In genomic region chr3:133522289-133522688, GRCm38 (mm10) we compare ENCODE assay signal across 24 mouse cellular contexts. TPM values are rescaled to one million over a fixed set of nuclear protein-coding genes. Genes with fewer than 3 reads are reported as not detected.
DNase-seq lines count a peak whose midpoint lies in the region; ATAC-seq and TF ChIP-seq lines count a peak whose summit lies in the region.
"Had no signal": no experiment of that assay in that cellular context is flagged by ENCODE, and none has a peak within 500 bp of the region (broad histone marks: within the 10 kb centered on the region; RNA-seq: fewer than 3 reads in every experiment).

No protein-coding gene starts in this region.

- TF ChIP-seq POLR2A in myocyte (IDR thresholded peaks at IDR 0.05; ENCODE audit: insufficient read length, low read depth): no peak
- TF ChIP-seq POLR2A in thymus, adult 2 months (IDR thresholded peaks at IDR 0.05; ENCODE audit: control insufficient read depth, extremely low read depth, insufficient read depth, low read length, poor library complexity): no peak

- TF ChIP-seq CTCF in thymus, adult 2 months (IDR thresholded peaks at IDR 0.05; ENCODE audit: borderline replicate concordance, control insufficient read depth, extremely low read depth, insufficient read depth, low read length, poor library complexity): no peak

- H3K27me3 ChIP-seq in heart, embryonic 13.5 days (replicated peaks): no peaks in the 10 kb centered on the region
- no peaks in the 10 kb centered on the region for H3K27me3 ChIP-seq in heart, embryonic 11.5 days (ENCODE audit: control insufficient read depth, insufficient read depth, low read length)
- H3K27me3 ChIP-seq in kidney, embryonic 16.5 days (ENCODE audit: insufficient read depth, low read length): no peaks in the 10 kb centered on the region
- H3K27me3 ChIP-seq in myocyte (ENCODE audit: control insufficient read depth, insufficient read depth, insufficient read length): no peaks in the 10 kb centered on the region
- H3K27me3 ChIP-seq in thymus, adult 2 months (ENCODE audit: control insufficient read depth, insufficient read depth, low read length): no peaks in the 10 kb centered on the region
- H3K27me3 ChIP-seq: forebrain, embryonic 13.5 days; heart, embryonic 12.5 days; hindbrain, embryonic 15.5 days; intestine, embryonic 15.5 days had no signal

- peaks cover 36% of the 10 kb centered on the region for H3K4me1 ChIP-seq in heart, embryonic 13.5 days
- peaks cover 4% of the 10 kb centered on the region; the same call in 1 of the 2 replicates for H3K4me1 ChIP-seq in heart, embryonic 11.5 days (ENCODE audit: control insufficient read depth, insufficient read depth, low read length)
- peaks cover 6% of the 10 kb centered on the region; the same call in 1 of the 2 replicates for H3K4me1 ChIP-seq in kidney, embryonic 16.5 days (ENCODE audit: insufficient read depth, low read length)
- 0 out of 2 replicates have a peak, but pooled peaks cover 3% of the 10 kb centered on the region for H3K4me1 ChIP-seq in thymus, adult 2 months (replicated peaks; ENCODE audit: control insufficient read depth, insufficient read depth, low read length)
- H3K4me1 ChIP-seq: forebrain, embryonic 10.5 days; forebrain, embryonic 13.5 days; hindbrain, embryonic 15.5 days; intestine, embryonic 15.5 days had no signal

- no peaks in the 10 kb centered on the region for H3K9me3 ChIP-seq in heart, embryonic 13.5 days
- no peaks in the 10 kb centered on the region for H3K9me3 ChIP-seq in heart, embryonic 11.5 days (replicated peaks; ENCODE audit: control insufficient read depth, low read length)
- no peaks in the 10 kb centered on the region for H3K9me3 ChIP-seq in kidney, embryonic 16.5 days (ENCODE audit: low read length)
- H3K9me3 ChIP-seq: forebrain, embryonic 10.5 days; forebrain, embryonic 13.5 days; heart, embryonic 12.5 days; hindbrain, embryonic 15.5 days; intestine, embryonic 15.5 days had no signal

- no peak overlapping the region for H3ac ChIP-seq in myocyte (ENCODE audit: control insufficient read depth, insufficient read length)

- no peak overlapping the region for H3K9ac ChIP-seq in heart, embryonic 13.5 days
- no peak overlapping the region for H3K9ac ChIP-seq in heart, embryonic 11.5 days (ENCODE audit: low read depth, low read length)
- no peak overlapping the region for H3K9ac ChIP-seq in kidney, embryonic 16.5 days (replicated peaks; ENCODE audit: low read length)
- H3K9ac ChIP-seq: forebrain, embryonic 13.5 days; heart, embryonic 12.5 days; hindbrain, embryonic 15.5 days; intestine, embryonic 15.5 days had no signal

- H3K36me3 ChIP-seq in heart, embryonic 13.5 days: peaks cover 4% of the 10 kb centered on the region; the same call in 1 of the 2 replicates
- H3K36me3 ChIP-seq in heart, embryonic 11.5 days (ENCODE audit: control insufficient read depth, insufficient read depth, low read length): no peaks in the 10 kb centered on the region
- no peaks in the 10 kb centered on the region for H3K36me3 ChIP-seq in kidney, embryonic 16.5 days (ENCODE audit: insufficient read depth, low read length)
- H3K36me3 ChIP-seq in myocyte (ENCODE audit: control insufficient read depth, insufficient read depth): no peaks in the 10 kb centered on the region
- H3K36me3 ChIP-seq in thymus, adult 2 months (ENCODE audit: control insufficient read depth, insufficient read depth, low read length): no peaks in the 10 kb centered on the region
- H3K36me3 ChIP-seq: heart, embryonic 12.5 days; hindbrain, embryonic 15.5 days; intestine, embryonic 15.5 days had no signal

- H3K79me2 ChIP-seq in myocyte (ENCODE audit: control insufficient read depth, insufficient read depth): peaks cover 16% of the 10 kb centered on the region

- H3K4me2 ChIP-seq in heart, embryonic 13.5 days: peak overlapping the region; percentile 9; the same call in 1 of the 2 replicates
- no peak overlapping the region for H3K4me2 ChIP-seq in heart, embryonic 11.5 days
- no peak overlapping the region for H3K4me2 ChIP-seq in kidney, embryonic 16.5 days (replicated peaks; ENCODE audit: low read depth, low read length)
- H3K4me2 ChIP-seq in myocyte (ENCODE audit: low read depth): peak overlapping the region; percentile 5
- H3K4me2 ChIP-seq: forebrain, embryonic 13.5 days; heart, embryonic 12.5 days; hindbrain, embryonic 15.5 days; intestine, embryonic 15.5 days had no signal

- WGBS in heart, embryonic 13.5 days: 32% methylated on average over 7 of the region's 7 CpGs
- 57% methylated on average over 7 of the region's 7 CpGs for WGBS in heart, embryonic 11.5 days (ENCODE audit: insufficient replicate concordance)
- WGBS in kidney, embryonic 16.5 days: 53% methylated on average over 7 of the region's 7 CpGs
- 93% methylated on average over 7 of the region's 7 CpGs for WGBS in thymus, adult 2 months

- no peak overlapping the region for H3K4me3 ChIP-seq in heart, embryonic 13.5 days
- H3K4me3 ChIP-seq in heart, embryonic 11.5 days (ENCODE audit: low read depth, low read length): no peak overlapping the region
- H3K4me3 ChIP-seq in kidney, embryonic 16.5 days (ENCODE audit: low read length): no peak overlapping the region
- H3K4me3 ChIP-seq in myocyte: no peak overlapping the region
- no peak overlapping the region for H3K4me3 ChIP-seq in thymus, adult 2 months (ENCODE audit: control insufficient read depth, insufficient read depth, low read length)
- H3K4me3 ChIP-seq: forebrain, embryonic 10.5 days; forebrain, embryonic 13.5 days; heart, embryonic 12.5 days; hindbrain, embryonic 15.5 days; intestine, embryonic 15.5 days had no signal

- ATAC-seq in frontal cortex, adult (ENCODE audit: low TSS enrichment): peak; percentile 77
- no peak for ATAC-seq in heart, embryonic 13.5 days (ENCODE audit: extremely low read depth, insufficient number of reproducible peaks, low FRiP score, low TSS enrichment)
- ATAC-seq in heart, embryonic 11.5 days (replicated peaks; ENCODE audit: insufficient number of reproducible peaks, low FRiP score, low TSS enrichment): no peak
- peak; percentile 47; the same call in 1 of the 2 replicates for ATAC-seq in kidney, embryonic 16.5 days (ENCODE audit: low FRiP score, low TSS enrichment)
- ATAC-seq: activated CD4-positive, CD25-positive, alpha-beta regulatory T cell, adult 4 months; forebrain, embryonic 13.5 days; forebrain, embryonic 16.5 days; intestine, embryonic 15.5 days had no signal

- no peak overlapping the region for H3K27ac ChIP-seq in heart, embryonic 13.5 days (replicated peaks)
- H3K27ac ChIP-seq in heart, embryonic 11.5 days (ENCODE audit: low read depth, low read length): no peak overlapping the region
- H3K27ac ChIP-seq in kidney, embryonic 16.5 days (ENCODE audit: low read length): no peak overlapping the region
- H3K27ac ChIP-seq in thymus, adult 2 months (ENCODE audit: control insufficient read depth, insufficient read depth, low read length): no peak overlapping the region
- H3K27ac ChIP-seq: forebrain, embryonic 10.5 days; forebrain, embryonic 13.5 days; hindbrain, embryonic 15.5 days; intestine, embryonic 15.5 days had no signal

- DNase-seq in frontal cortex, adult 2 months (ENCODE audit: extremely low spot score in 1 of 2, low spot score in 1 of 2): no peak
- DNase-seq in kidney, adult 9 months: no peak
- DNase-seq in thymus, adult 2 months: no peak
- DNase-seq: adrenal gland, adult 8-10 months; adrenal gland, postnatal 25 days; cerebellum, adult 18-20 months; cerebellum, adult 9-10 months; cerebellum, postnatal 14 days; gastrocnemius, postnatal 14 days; heart, postnatal 14 days; heart, postnatal 4 days; kidney, adult 11 months had no signal

TF ChIP-seq in myocyte, 11 proteins besides CTCF, POLR2A, EP300 and RAD21:
- TF ChIP-seq USF1 (IDR thresholded peaks at IDR 0.05; ENCODE audit: low read depth): no peak
- TF ChIP-seq MYOG (IDR thresholded peaks at IDR 0.05; ENCODE audit: control insufficient read depth in 1 of 3, insufficient read depth in 1 of 3, insufficient read length in 2 of 3, low read depth in 2 of 3): peak; percentile 18 to 77 (median 57)
- peak in 2 of 3 experiments; percentile 61 to 82 for TF ChIP-seq MYOD1 (IDR thresholded peaks at IDR 0.05; ENCODE audit: control insufficient read depth in 1 of 3, insufficient read length in 2 of 3, low read depth in 2 of 3)
- peak; percentile 15 for TF ChIP-seq TCF12 (IDR thresholded peaks at IDR 0.05; ENCODE audit: insufficient read depth, poor library complexity, severe bottlenecking)

RNA-seq across cellular contexts. Expression of gene Tet2, which starts 22.6 kb away (rescaled TPM):
- polyA plus RNA-seq in frontal cortex, adult 2 months (2012; rRNA removed): 30.1 and 33.1 TPM in 2 replicates
- polyA plus RNA-seq in heart, embryonic 13.5 days (2015; fragmentation: Nextera tagmentation; extraction: Ambion mirVana): 14.6 and 15.5 TPM in 2 replicates
- 14.1 and 19.4 TPM in 2 replicates for polyA plus RNA-seq in heart, embryonic 11.5 days (2014; fragmentation: Nextera tagmentation; extraction: Ambion mirVana)
- 17.0 and 19.6 TPM in 2 replicates for polyA plus RNA-seq in kidney, embryonic 16.5 days (2015; fragmentation: Nextera tagmentation; extraction: Ambion mirVana)
- polyA plus RNA-seq in myocyte (2012; fragmentation: generic; extraction: Trizol): 2.9 TPM
- polyA plus RNA-seq in thymus, adult 2 months (2012; rRNA removed): 13.0 and 16.2 TPM in 2 replicates

Comparison
In these comparisons a context has a peak if more than half of its experiments do, and no peak if none do; other contexts are left out.
1. H3K4me2 ChIP-seq: peak in heart, embryonic 13.5 days (single experiment) and myocyte (single experiment); none in heart, embryonic 11.5 days (single experiment) and kidney, embryonic 16.5 days (single experiment).
2. ATAC-seq: peak in frontal cortex, adult (single experiment) and kidney, embryonic 16.5 days (single experiment); none in heart, embryonic 13.5 days (single experiment) and heart, embryonic 11.5 days (single experiment).